Mouse (Mus musculus) cortical plate, adult 2 months (tissue): ENCODE results near the gene Gm9821.

Experiments
- CTCF ChIP-seq: fragments of 200-500 bp; IDR thresholded peaks from 2 replicates; pipeline ENCODE4 v1.5.1; 2011; ENCODE audit warnings: mild to moderate bottlenecking, control low read depth, low read length; ENCODE audit not compliant: insufficient read depth; ENCODE audit errors: extremely low read depth
- POLR2A ChIP-seq: fragments of 200-500 bp; IDR thresholded peaks from 2 replicates; pipeline ENCODE4 v1.6.1; 2011; ENCODE audit warnings: mild to moderate bottlenecking, low read length, control low read depth; ENCODE audit not compliant: insufficient read depth; ENCODE audit errors: extremely low read depth

DNA sequence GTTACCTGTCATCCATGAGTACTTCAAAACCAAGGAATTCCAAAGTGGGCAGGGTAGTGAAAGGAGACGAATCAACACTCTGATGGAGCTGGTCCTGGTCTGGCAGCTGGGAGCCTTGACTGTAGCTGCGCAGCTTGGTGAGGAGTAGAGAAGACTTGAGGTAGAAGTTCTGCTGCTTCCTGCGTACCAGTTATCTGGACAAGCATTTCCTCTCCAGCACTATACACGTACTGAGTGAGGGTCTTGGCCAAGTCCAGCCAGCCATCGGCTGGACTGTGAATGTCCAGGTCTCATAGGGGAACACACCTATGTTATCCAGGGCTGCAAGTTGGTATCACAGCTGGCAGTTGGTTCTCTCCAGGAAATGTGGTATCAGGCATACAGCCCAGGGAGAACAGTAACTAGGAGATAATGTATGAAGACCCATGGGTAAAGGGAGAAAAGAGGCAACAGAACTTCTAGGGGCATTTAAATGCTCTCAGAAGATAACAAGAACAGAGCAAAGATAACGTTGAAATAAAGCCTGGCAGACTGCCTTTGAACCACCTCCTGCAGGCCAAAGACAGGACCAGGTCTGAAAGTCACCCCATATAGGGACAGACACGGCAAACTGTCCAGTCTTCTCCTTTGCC, 29.0 kb upstream of the Gm9821 start:
- TF ChIP-seq CTCF = no peak
- no peak for TF ChIP-seq POLR2A
